Mouse (Mus musculus) adrenal gland, adult (tissue): ENCODE results near the gene Tcirg1.

ENCODE experiments used
- DNase-seq, 2 experiments: peaks; one replicate each; pipeline ENCODE4 v3.0.0; 2022 to 2023; ENCODE audit warnings: low spot score in 1 of 2; ENCODE audit not compliant: inconsistent age in 2 of 2

The Tcirg1 gene

GRCm38 (mm10) chr19:3928779-3929178, 21.8 kb upstream of the Tcirg1 start:
- no peak for DNase-seq

GRCm38 (mm10) chr19:3927989-3928388, 21.1 kb upstream of the Tcirg1 start:
- peak; percentile 11 to 55 for DNase-seq

GRCm38 (mm10) chr19:3926685-3927084, 19.8 kb upstream of the Tcirg1 start:
- peak in 1 of 2 experiments; percentile 51 for DNase-seq

GRCm38 (mm10) chr19:3926279-3926678, 19.3 kb upstream of the Tcirg1 start:
- DNase-seq: peak in 1 of 2 experiments; percentile 76

- DNase-seq: no peak
Observed at GRCm38 (mm10) chr19:3925859-3926258, 18.9 kb upstream of the Tcirg1 start.

GRCm38 (mm10) chr19:3924868-3925267, 17.9 kb upstream of the Tcirg1 start:
- DNase-seq: peak in 1 of 2 experiments; percentile 53

GRCm38 (mm10) chr19:3924190-3924589, 17.3 kb upstream of the Tcirg1 start:
- peak in 1 of 2 experiments; percentile 89 for DNase-seq

- DNase-seq: peak in 1 of 2 experiments; percentile 78
Observed at GRCm38 (mm10) chr19:3923586-3923985, 16.7 kb upstream of the Tcirg1 start.

GRCm38 (mm10) chr19:3922661-3923371, 15.9 kb upstream of the Tcirg1 start:
- no peak for DNase-seq

- peak in 1 of 2 experiments; percentile 82 for DNase-seq
Observed at GRCm38 (mm10) chr19:3919928-3920327, 13.0 kb upstream of the Tcirg1 start.

GRCm38 (mm10) chr19:3916727-3917126, 9.8 kb upstream of the Tcirg1 start:
- DNase-seq: peak in 1 of 2 experiments; percentile 79

GRCm38 (mm10) chr19:3914535-3914934, 7.6 kb upstream of the Tcirg1 start:
- no peak for DNase-seq

- DNase-seq: no peak
Observed at GRCm38 (mm10) chr19:3913692-3914091, 6.8 kb upstream of the Tcirg1 start.

- DNase-seq: peak; percentile 95 to 99
Observed at GRCm38 (mm10) chr19:3912337-3913204, 5.6 kb upstream of the Tcirg1 start, which contains the start of gene Ndufs8. Gene Ndufs8, minus strand, starts transcription at chr19:3912774.

GRCm38 (mm10) chr19:3910206-3910605, 3.3 kb upstream of the Tcirg1 start:
- DNase-seq: peak; percentile 79 to 81

- peak in 1 of 2 experiments; percentile 64 for DNase-seq
Observed at GRCm38 (mm10) chr19:3907876-3908660, 1.1 kb upstream of the Tcirg1 start.

GRCm38 (mm10) chr19:3906326-3906725, 607 bp downstream of the Tcirg1 start:
- DNase-seq: no peak

- DNase-seq: peak in 1 of 2 experiments; percentile 85
Observed at GRCm38 (mm10) chr19:3905261-3905969, 1.5 kb downstream of the Tcirg1 start.

GRCm38 (mm10) chr19:3904363-3904675, 2.6 kb downstream of the Tcirg1 start:
- no peak for DNase-seq

- DNase-seq: peak in 1 of 2 experiments; percentile 56
Observed at GRCm38 (mm10) chr19:3903648-3904362, 3.1 kb downstream of the Tcirg1 start.
